Mouse (Mus musculus) heart, postnatal 0 days (tissue): Measurements from ENCODE around the gene Cnpy2.

Source experiments
- CTCF ChIP-seq: IDR thresholded peaks from 2 replicates; pipeline ENCODE4 v1.5.1; 2016; ENCODE audit warnings: antibody characterized with exemption, control low read depth, low read depth
- EP300 ChIP-seq: IDR thresholded peaks from 2 replicates; pipeline ENCODE4 v1.6.1; 2016; ENCODE audit warnings: antibody characterized with exemption, low read depth

DNA sequence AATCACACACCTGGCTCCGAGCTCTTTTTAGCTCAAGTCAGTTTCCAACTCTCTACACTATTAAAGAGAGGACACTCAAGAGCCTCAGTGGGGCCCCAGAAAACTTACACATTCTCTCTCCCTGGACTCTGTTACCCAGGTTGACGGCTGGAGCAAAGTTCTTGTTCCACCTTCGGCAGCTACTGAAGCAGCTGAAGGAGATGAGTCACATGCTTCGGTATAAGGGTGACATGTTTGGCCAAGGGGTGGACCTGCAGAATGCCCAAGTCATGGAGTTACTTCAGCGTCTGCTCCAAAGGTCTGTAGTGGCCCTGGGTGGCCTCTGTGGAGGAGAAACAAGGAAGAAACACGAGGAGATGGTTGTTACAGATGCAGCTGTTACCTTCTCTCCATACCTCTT, 41.3 kb upstream of the Cnpy2 start:
- no peak for TF ChIP-seq CTCF
- no peak for TF ChIP-seq EP300
